Mouse (Mus musculus) fibroblast of lung, adult 2 months (primary cell): ENCODE results near the gene Pak4.
"Not testable (repeated sequence)": the region's sequence is repeated elsewhere in the genome, so short reads cannot be mapped to it uniquely, and the experiment has no call there.

Source experiments
- DNase-seq: peaks from one replicate; pipeline ENCODE4 v3.0.0-alpha.2; 2011; ENCODE audit warnings: low read depth

Gene Pak4

DNA sequence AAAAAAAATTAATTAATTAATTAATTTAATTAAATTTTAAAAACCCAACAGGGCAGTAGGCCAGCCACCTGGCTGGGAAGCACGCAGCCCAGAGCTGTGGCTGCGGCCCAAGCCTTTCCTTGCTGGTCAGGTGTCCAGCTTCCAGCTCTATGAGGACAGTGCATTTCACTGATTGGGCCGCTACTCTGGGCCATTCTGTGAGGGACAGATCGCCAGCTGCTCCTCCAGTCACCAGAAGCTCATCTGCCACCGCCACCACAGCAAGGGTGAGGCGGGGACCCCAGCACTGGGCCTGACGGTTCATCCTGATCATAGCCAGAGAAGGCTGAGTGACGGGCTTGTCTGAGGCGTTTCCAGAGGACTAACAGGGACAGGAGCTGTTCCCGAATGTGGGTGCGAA, 36.0 kb downstream of the Pak4 start:
- no peak for DNase-seq

DNA sequence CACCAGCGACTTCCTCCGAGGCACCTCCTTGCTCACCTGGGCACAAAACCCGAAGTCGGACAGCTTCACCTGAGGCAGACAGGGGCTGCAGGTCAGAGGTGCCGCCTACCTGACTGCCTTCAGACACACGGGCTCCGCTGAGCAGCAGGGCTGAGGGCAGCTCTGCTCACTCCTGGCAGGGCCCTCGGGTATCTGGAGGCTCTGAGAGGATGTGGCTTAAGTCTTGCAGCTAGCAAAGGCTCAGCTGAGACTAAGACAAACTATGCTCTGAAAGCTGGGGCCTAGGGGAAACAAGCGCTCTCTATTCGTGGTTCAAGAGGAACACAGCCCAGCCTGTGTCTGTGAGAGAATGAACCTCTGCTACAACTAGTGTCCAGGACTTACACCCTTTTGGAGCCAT, 37.1 kb downstream of the Pak4 start:
- DNase-seq = no peak

DNA sequence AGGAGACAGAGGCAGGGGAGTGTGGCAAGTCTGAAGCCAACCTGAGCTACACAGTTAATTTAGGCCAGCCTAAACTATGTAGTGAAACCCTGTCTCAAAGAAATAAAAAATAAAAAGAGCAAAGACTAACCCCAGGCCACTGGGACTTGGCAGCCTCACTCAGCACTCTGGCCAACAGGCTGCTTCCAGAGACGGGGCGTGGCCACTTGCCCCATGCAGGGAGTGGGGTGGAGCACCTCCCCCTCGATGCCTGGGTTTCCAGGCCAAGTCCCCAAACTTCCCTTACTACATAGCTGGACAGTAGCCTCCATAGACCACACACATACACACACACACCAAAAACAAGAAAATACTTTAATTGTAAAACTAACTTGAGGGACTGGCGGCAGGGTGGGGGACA, 39.5 kb downstream of the Pak4 start:
- peak; percentile 73 for DNase-seq

DNA sequence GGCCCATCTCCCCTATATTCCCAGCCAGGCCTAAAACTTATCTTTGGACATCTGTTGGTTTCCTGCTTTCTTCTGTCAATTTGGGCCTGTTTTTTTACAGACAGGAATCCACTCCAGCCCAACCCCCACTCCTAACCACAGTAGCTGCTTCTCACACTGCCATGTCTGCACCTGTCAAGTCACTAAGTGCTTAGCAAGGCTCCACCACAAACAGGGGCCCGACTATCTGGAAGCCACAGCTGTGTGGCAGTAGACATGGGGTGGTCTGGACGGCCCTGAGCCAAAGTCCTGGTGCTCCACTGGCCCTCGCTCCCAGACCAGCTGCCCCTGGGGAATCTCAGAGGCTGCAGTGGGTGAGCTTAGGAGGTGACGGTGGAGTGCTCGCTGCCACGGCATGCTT, 40.3 kb downstream of the Pak4 start:
- no peak for DNase-seq

DNA sequence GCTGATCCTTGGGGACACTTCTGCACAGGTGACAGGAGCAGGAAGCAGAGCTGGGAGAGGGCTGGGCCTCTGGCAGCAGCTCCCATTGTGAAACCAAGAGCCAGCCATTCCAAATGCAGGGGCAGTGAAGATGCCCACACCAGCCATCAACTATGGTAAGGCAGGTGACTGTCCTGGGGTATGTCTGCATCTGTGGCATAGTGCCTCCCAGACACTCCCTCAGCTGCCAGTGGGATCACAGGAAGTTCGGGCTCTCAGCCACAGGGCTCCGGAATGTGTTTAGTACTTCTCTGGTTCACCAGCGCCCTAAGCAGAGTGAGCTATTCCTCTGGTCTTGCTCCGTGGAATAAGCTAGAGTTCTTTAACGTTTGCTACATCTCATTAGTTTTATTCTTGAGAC, 40.9 kb downstream of the Pak4 start:
- DNase-seq = no peak

DNA sequence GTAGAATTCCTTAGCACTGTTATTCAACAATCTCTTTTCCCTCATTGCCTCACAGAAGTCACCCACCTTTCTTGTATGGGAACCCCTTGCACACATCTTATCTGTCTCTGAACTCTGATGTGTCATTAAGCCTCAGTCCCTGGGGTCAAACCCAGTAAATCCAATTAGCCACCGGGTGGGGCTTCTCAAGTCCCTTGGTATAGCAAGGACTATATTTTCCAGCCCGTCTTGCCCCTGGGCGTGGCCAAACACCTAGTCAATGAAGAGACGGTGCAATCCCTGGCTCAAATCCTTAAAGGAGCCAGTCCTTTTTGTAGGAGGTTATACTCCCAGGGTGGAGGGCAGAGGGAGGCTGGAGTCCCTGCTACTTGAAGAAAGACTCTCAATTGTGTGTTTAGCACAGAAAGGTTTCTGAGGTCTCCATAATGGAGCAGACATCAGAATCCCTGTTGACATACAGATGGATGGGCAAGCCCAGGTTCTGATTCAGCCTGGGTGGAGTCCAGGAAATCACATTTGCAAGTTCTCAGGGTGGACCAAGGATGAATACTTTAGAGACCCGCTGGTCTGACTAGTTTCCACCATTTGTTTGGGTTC, 41.9 kb downstream of the Pak4 start:
- DNase-seq = no peak

DNA sequence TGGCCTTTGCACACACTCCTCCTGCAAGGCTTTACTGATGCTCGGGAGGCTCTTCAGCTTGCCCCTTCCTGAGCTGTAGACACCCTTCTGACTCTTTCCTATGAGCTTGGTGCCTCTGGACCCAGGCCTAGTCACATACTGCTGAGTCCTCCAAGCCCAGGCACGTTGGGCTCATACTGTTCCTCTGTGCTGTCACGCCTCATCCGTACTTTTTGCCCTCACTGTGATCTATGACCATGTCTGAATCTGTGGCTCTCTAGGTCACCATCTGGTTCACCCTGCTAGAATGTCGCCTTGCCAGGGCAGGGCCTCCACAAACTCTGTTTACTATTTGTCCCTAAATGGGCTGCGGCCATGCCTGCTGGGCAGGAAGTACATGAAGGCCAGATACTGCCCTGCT, 44.9 kb downstream of the Pak4 start:
- no peak for DNase-seq

DNA sequence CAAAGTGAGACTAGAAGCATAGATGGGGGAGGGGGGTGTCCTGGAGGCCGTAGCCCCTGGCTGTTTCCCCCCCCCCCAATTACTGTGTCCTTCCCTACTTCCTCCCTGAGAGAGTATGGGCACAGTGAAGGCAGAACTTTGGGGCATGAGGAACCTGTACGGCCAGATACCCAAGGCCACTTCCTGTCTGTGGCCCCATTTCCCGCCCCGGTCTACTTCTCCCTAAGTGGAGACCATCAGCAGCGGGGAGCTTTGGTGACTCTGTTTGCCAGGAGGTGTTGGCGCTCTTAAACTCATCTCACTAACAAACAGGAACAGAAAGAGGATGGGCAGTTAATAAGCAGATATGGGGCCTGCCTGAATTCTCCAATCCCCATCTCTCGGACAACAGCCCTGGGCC, 50.4 kb downstream of the Pak4 start:
- DNase-seq = no peak

DNA sequence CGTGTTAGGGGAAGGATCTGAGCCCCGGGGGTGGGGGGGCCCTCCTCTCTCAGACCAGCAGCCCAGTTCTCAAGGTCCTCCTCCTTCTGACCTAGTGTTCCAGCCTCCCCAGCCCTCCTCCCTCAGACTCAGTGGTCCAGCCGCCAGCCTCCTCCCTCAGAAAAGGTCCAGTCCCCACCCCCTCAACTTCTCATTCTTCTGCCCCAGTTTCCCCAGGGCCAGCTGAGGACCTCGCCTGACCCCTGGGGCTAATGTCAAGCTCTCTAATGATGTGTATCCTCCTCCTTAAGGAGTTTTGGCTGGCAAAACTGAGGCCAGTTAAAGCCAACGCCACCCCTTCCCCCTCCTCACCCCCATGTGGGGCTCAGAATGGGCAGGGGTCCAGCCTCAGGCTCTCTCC, 50.8 kb downstream of the Pak4 start, which contains the start of gene Nccrp1:
TSS of gene Nccrp1 (minus strand) at position 101 of the 400 bp plus-strand sequence.
- no peak for DNase-seq

DNA sequence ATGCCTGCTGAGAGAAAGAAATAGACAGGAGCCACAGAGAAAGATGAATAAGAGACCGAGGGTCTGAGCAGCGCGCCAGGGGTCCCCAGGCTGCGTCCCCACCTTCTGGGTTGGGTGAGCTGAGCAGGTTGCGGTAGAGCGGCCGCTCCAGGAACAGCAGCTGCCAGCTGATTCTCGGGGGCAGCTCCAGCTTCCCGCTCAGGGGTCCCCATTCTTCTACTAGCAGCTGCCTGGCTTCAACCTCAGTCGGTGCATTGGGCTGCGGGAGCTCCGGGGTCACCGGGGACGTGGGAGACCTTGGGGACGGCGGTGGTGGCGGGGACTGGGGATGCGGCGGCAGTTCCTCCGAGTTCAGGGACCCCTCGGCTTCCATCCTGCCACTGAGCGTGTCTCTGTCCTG, 51.3 kb downstream of the Pak4 start:
- DNase-seq = no peak

DNA sequence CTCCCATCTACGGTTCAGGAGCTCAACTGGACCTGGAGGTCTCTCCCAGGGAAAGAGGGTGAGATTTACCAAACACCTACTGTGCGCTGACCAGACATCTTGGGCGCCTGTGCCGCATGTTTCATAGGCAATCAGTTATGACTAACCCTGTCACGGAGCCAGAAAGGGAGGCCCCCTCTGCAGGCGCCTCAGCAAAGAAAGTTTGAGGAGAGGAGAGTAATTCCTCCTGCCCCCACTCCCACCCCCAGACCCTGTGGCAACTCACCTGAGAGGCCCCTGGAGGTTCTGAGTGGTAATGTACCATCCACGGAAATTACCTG, 52.1 kb downstream of the Pak4 start:
- no peak for DNase-seq

DNA sequence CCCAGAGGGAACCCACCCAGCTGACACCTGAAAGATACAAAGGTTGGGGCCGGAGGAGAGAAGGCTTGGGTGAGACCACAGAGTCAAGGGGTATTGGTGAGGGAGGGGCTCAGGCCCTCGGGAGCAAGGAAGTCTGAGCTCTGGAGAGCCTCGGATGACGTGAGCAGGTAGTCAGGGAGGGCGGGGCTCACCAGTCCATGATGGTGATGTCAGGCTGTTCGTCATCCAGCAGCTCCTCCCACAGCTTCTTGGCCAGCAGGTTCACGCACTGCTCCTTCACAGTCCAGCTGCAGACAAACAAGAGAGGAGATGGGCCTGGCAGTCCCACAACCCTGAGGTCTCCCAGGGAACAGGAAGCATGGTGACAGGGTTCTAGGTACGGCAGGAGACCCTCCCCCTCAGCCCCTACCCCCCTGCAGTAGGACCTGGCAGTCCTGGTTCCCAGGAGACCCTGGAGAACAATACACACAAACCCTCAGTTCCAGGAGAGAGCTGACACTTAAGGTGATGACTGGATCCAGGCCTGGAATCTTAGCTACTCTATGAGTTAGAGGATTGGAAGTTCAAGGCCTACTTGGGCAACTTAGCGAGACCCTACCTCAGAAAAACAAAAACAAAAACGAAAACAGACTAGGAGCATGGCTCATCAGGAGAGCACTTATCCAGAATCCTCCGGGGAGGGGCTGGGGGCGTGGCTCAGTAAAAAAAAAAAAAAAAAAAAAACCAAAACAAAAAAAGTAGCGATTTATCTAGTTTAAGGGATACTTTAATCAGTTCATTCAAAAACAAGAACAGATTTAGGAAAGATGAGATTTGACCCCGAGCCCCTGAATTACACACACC, 52.7 kb downstream of the Pak4 start:
- DNase-seq = no peak

DNA sequence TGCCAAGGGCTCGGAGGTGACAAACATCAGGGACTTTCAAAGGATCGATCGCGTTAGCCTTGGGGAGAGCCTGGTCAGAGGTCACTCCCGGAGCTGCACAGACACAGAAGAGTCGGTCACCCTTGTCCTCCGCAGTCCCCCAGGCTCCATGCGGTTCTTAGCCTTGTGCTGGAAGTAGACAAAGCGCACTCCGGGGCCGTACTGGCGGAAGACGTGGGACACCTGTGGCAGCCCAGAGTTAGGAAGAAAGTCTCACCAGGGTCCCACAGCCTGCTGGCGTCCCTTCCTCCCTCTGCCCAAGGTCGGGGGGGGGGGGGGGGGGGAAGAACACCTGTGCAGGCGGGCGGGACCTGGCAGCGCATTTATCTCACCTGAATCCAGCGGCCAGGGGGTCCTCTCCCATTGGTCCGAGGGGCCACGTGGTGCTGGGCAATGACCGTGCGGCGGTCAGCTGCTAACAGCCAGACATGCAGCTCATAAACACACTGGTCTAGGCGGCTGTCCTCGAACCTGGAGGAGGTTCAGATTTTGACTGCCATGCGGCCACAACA, 53.9 kb downstream of the Pak4 start:
- no peak for DNase-seq

DNA sequence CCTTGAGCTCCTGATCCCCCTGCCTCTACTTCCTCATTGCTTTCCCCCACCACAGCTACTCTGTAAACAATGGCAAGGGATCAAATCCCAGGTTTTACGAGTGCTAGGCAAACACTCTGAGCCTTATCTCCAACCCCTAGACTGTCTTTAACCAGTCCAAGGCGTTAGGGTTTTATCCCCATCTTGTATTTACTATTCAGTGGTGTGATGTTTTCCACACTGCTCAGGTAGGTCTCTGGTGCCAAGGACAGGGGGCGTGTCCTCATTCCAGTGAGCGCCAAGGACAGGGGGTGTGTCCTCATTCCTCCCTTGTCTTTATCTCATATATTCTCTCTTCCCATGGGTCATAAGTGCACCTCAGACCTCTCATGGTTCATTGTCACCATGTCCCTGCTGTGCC, 57.5 kb downstream of the Pak4 start, which contains the start of gene Sycn:
TSS of gene Sycn (plus strand) at position 360 of the 400 bp plus-strand sequence.
- no peak for DNase-seq

DNA sequence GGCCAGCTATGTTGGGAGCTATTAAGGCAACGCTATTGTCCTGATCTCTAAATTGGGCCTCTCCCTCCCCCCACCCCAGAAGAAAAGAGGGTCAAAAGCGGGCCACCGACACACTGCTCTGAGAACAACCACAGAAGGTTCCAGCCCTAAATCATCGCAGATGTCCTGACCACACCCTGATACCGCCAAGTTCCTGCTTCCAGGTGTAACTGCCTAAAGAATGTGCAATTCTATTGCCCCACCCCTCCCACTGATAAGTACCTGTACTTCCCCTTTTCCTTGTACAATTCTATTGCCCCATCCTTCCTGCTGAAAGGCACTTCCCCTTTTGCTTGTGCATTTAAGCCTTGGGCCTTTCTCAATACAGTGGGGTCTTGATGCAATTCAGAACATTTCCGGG, 59.1 kb downstream of the Pak4 start:
- DNase-seq = not testable (repeated sequence)

DNA sequence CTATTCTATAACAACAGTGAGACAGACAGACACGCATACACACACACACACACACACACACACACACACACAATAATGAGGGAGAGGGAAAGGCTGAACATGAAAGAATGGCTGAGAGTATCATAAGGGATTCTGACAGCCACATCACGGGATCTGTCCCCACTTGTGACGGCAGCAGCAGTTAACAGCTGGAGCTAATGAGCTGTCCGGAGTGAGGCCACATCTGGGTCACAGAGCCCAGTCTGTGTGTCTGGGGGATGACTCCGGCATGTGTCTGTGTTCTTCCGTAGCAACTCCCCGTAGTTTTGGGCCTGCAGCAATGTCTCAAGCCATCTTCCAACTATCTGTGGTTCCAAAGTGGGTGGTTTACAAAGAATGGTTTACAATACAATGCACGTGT, 66.0 kb downstream of the Pak4 start:
- no peak for DNase-seq

DNA sequence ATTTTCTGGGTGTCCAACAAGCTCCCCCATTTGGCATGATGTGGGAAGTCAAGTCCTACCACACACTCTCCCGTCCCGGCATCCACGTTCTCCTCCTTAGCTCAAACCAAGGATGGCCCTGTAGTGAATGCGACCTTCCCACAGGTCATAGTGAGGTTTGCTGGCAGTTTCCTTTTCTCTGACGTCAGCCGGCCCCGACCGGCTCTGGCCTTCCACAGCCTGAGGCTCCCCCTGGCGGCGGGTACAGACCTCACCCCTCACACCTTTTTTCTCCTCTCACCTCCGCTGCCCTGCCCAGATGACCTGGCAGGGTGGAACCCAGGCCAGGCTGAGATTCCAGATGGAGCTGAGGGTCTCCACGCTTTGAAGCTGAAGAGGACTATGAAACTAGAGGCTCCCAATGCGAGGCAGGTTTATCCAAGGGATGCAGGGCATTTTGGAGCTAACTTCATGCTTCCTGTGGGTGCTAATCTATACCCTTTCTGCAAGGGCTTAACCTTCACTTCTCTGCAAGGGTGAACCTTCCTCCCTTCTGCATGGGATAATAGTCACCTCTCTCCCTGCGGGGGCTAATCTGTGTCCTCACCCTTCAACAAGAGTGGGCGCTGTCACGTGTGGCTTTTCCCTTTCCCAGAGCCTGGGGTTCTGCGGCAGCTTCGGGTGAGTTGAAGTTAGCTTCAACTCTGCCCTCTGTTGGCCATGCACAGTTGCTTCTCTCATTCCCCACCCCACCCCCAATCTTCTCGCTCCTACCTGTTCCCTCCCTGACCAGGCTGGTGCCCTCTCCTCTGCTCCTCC, 69.9 kb downstream of the Pak4 start:
- DNase-seq = peak; percentile 6

DNA sequence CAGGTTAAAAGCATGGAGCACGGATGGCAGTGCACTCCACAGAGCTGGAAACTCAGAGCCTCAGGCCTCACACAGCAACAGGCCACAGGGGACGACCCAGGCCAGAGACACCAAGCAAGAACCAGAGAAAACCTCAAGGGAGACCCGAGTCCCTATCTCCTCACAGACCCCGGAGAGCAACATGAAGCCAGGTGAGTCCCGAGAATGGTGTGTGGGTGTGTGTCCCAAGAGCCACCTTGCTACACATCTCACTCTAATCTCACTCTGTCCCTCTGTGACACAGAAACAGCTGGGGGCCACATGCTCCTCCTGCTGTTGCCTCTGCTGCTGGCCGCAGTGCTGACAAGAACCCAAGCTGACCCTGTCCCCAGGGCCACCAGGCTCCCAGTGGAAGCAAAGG, 75.4 kb downstream of the Pak4 start, which contains the start of gene Ifnl3:
TSS of gene Ifnl3 (plus strand) at position 301 of the 400 bp plus-strand sequence.
- DNase-seq = not testable (repeated sequence)

DNA sequence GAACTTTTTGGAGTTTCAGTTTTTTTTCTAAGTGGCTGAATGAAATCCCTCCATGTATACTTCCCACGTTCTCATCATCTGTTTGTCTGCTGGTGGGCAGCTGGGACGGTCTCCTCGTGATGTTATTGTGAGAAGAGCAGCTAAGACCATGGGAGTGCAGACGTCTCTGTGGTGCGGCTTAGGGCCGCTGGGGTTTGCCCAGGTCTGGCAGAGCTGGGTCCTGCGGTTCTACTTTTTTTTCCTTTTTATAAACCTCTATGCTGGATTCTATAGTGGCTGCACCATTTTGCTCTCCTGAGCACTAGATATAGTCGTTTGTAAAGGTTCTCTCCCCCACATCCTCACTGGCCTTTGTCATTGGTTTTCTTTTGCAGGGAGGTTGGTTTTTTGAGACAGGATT, 86.5 kb downstream of the Pak4 start:
- no peak for DNase-seq

DNA sequence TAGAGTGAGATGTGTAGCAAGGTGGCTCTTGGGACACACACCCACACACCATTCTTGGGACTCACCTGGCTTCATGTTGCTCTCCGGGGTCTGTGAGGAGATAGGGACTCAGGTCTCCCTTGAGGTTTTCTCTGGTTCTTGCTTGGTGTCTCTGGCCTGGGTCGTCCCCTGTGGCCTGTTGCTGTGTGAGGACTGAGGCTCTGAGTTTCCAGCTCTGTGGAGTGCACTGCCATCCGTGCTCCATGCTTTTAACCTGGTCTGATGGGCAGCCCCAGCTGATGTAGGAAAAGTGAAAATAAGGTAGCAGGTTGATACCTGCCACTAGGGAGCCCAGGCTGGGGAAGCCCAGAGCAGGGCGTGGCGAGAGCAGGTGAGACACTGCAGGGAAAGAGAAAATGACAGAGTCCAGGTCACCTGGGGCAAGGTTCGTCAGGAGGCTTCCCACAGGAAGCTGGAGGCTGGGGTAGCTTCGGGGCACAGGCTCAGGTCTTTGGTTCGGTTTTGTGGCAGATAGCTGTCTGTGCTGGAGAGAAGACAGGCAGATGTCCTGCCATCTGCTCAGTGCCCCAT, 87.5 kb downstream of the Pak4 start, which contains the start of gene Ifnl2:
TSS of gene Ifnl2 (minus strand) at position 51 of the 570 bp plus-strand sequence.
- not testable (repeated sequence) for DNase-seq

DNA sequence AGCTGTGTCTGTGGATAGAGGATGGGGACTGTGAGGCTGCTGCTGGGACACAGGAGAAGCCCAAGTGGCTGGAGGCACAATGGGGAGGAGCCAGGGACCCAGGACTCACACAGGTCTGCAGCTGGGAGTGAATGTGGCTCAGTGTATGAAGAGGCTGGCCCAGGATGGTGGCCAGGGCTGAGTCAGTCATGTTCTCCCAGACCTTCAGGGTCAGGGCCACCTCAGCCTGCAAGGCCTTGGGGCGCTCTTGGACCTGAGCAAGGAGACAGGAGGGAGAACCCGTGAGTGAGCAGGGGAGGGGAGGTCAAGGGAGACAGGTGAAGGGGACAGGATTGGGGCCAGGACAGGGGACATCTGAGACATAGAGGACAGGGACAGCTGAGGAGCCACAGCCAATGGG, 88.9 kb downstream of the Pak4 start:
- DNase-seq = not testable (repeated sequence)
